Comparison of ENCODE assay signal across 8 mouse cellular contexts in the genomic region with DNA sequence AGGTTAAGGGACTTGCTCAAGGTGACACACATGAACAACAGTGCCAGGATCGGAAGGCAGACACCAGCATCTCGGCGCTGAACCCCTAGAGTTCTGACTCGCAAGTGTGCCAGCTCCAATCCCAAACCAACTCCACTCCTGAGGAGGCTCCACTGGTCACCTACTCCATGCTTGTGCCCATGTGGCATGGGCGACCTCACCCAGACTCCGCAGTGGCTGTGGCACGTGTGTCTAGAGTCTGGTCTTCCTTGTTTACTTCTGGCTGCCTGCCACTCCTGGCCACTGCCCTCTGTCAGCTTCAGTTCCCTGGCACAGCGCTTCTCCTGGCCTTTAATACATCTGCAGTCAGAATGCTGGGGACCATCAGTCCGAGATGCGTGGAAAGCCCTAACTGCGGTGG. TPM values are rescaled to one million over a fixed set of nuclear protein-coding genes. Genes with fewer than 3 reads are reported as not detected.
DNase-seq lines count a peak whose midpoint lies in the region; ATAC-seq and TF ChIP-seq lines count a peak whose summit lies in the region.

No protein-coding gene starts in this region.

- H3K27me3 ChIP-seq in cerebellum, adult 2 months (ENCODE audit: control insufficient read depth, insufficient read depth, low read length): no peaks in the 10 kb centered on the region

- peak overlapping the region; percentile 99 for H3K4me3 ChIP-seq in cerebellum, adult 2 months (replicated peaks; ENCODE audit: insufficient read depth, low read depth, low read length)

- H3K27ac ChIP-seq in cerebellum, adult 2 months (ENCODE audit: insufficient read depth, low read length): peak overlapping the region; percentile 46

- peak; percentile 23; the same call in 1 of the 2 replicates for TF ChIP-seq CTCF in cerebellum, adult 2 months (IDR thresholded peaks at IDR 0.05; ENCODE audit: borderline replicate concordance, insufficient read depth, low read depth, low read length)

- peaks cover 8% of the 10 kb centered on the region; the same call in 1 of the 2 replicates for H3K4me1 ChIP-seq in cerebellum, adult 2 months (ENCODE audit: control insufficient read depth, insufficient read depth, low read length)

- 4% methylated on average over 11 of the region's 11 CpGs for WGBS in cerebellum, adult 2 months

- TF ChIP-seq POLR2A in cerebellum, adult 2 months (IDR thresholded peaks at IDR 0.05; ENCODE audit: borderline replicate concordance, insufficient read depth, low read length): no peak

- ATAC-seq in inflammation-experienced regulatory T-cells, adult 6 months: no peak

- peak; percentile 31 for DNase-seq in ovary, adult 18-20 months (ENCODE audit: low spot score)
- DNase-seq in ovary, postnatal 10 days (ENCODE audit: low spot score): no peak
- peak; percentile 72 to 79 for DNase-seq in cerebellum, adult 2 months
- peak; percentile 52 for DNase-seq in gastrocnemius, postnatal 10 days
- peak; percentile 72 for DNase-seq in kidney, adult 11 months
- peak; percentile 70 to 80 for DNase-seq in lung, adult 18-20 months
- peak; percentile 33 for DNase-seq in retina, embryonic 14.5 days (ENCODE audit: low spot score)

RNA-seq across cellular contexts. Expression of gene Gfod1, which starts 0.7 kb away (rescaled TPM):
- polyA plus RNA-seq in cerebellum, adult 2 months (2012; rRNA removed): 47.5 and 53.1 TPM in 2 replicates
- 1 to 10 TPM; 6.2 to 6.8 TPM for total RNA-seq in gastrocnemius, postnatal 10 days (2021)
- polyA plus RNA-seq in inflammation-experienced regulatory T-cells, adult 6 months (2017; shearing (Covaris generic)): 1 to 10 TPM; 3.6 to 4.8 (median 4.6) TPM
